ENCODE assay signal across 8 mouse cellular contexts in genomic region chr1:171504586-171504985, GRCm38 (mm10). TPM values are rescaled to one million over a fixed set of nuclear protein-coding genes. Genes with fewer than 3 reads are reported as not detected.
DNase-seq lines count a peak whose midpoint lies in the region; ATAC-seq and TF ChIP-seq lines count a peak whose summit lies in the region.
"Had no signal": no experiment of that assay in that cellular context is flagged by ENCODE, and none has a peak within 500 bp of the region (broad histone marks: within the 10 kb centered on the region; RNA-seq: fewer than 3 reads in every experiment).

No protein-coding gene starts in this region.

- no peak overlapping the region for H3K27ac ChIP-seq in lung, postnatal 0 days (ENCODE audit: low read length)
- H3K27ac ChIP-seq in embryonic facial prominence, embryonic 14.5 days (replicated peaks; ENCODE audit: low read depth, low read length) = no peak overlapping the region
- H3K27ac ChIP-seq in limb, embryonic 12.5 days = no peak overlapping the region

- no peak for TF ChIP-seq CTCF in lung, postnatal 0 days (IDR thresholded peaks at IDR 0.05)

- WGBS in lung, postnatal 0 days = 81% methylated on average over 4 of the region's 4 CpGs
- 76% methylated on average over 4 of the region's 4 CpGs for WGBS in embryonic facial prominence, embryonic 14.5 days
- 77% methylated on average over 4 of the region's 4 CpGs for WGBS in limb, embryonic 12.5 days

- no peaks in the 10 kb centered on the region for H3K4me1 ChIP-seq in lung, postnatal 0 days (ENCODE audit: insufficient read depth, low read depth, low read length)
- H3K4me1 ChIP-seq in embryonic facial prominence, embryonic 14.5 days (ENCODE audit: control insufficient read depth, insufficient read depth, low read length) = 0 out of 2 replicates have a peak, but pooled peaks cover 3% of the 10 kb centered on the region
- peaks cover 3% of the 10 kb centered on the region for H3K4me1 ChIP-seq in limb, embryonic 12.5 days (replicated peaks)

- H3K9ac ChIP-seq in lung, postnatal 0 days (replicated peaks; ENCODE audit: low read depth) = no peak overlapping the region
- peak overlapping the region; percentile 22; the same call in 1 of the 2 replicates for H3K9ac ChIP-seq in embryonic facial prominence, embryonic 14.5 days (ENCODE audit: low read depth, low read length)
- H3K9ac ChIP-seq in limb, embryonic 12.5 days (replicated peaks) = no peak overlapping the region

- no peaks in the 10 kb centered on the region for H3K9me3 ChIP-seq in lung, postnatal 0 days (ENCODE audit: low read length)
- H3K9me3 ChIP-seq in embryonic facial prominence, embryonic 14.5 days (ENCODE audit: control insufficient read depth, low read length) = no peaks in the 10 kb centered on the region
- H3K9me3 ChIP-seq in limb, embryonic 12.5 days = no peaks in the 10 kb centered on the region

- H3K27me3 ChIP-seq in lung, postnatal 0 days (replicated peaks; ENCODE audit: insufficient read depth, low read length) = no peaks in the 10 kb centered on the region
- no peaks in the 10 kb centered on the region for H3K27me3 ChIP-seq in embryonic facial prominence, embryonic 14.5 days (replicated peaks; ENCODE audit: control insufficient read depth, insufficient read depth, low read length)
- no peaks in the 10 kb centered on the region for H3K27me3 ChIP-seq in limb, embryonic 12.5 days
- no peaks in the 10 kb centered on the region for H3K27me3 ChIP-seq in splenic B cell, adult 2 months (ENCODE audit: control insufficient read depth, insufficient read depth, low read length, poor library complexity, severe bottlenecking)

- peak overlapping the region; percentile 81; the same call in 1 of the 2 replicates for H3K4me2 ChIP-seq in lung, postnatal 0 days (replicated peaks; ENCODE audit: low read depth, low read length)
- peak overlapping the region; percentile 71 for H3K4me2 ChIP-seq in embryonic facial prominence, embryonic 14.5 days (ENCODE audit: low read depth, low read length)
- peak overlapping the region; percentile 63 for H3K4me2 ChIP-seq in limb, embryonic 12.5 days

- DNase-seq in lung, postnatal 0 days (ENCODE audit: low spot score) = no peak
- no peak for DNase-seq in lung, postnatal 4 days
- no peak for DNase-seq in embryonic facial prominence, embryonic 14.5 days (ENCODE audit: low spot score)
- peak; percentile 30 for DNase-seq in splenic B cell, adult 2 months (ENCODE audit: low read depth, low spot score)
- no peak for DNase-seq in thymus, adult 18-20 months
- DNase-seq: cerebellum, adult 9-10 months had no signal

- no peak for ATAC-seq in lung, postnatal 0 days
- no peak for ATAC-seq in embryonic facial prominence, embryonic 14.5 days (ENCODE audit: low read depth)
- ATAC-seq in limb, embryonic 12.5 days (ENCODE audit: insufficient number of reproducible peaks, insufficient read depth, low FRiP score, low TSS enrichment, low read depth) = no peak
- no peak for ATAC-seq in inflammation-experienced regulatory T-cells, adult 6 months

- no peak for TF ChIP-seq EP300 in lung, postnatal 0 days (IDR thresholded peaks at IDR 0.05)

- no peaks in the 10 kb centered on the region for H3K36me3 ChIP-seq in lung, postnatal 0 days (ENCODE audit: insufficient read depth, low read length)
- no peaks in the 10 kb centered on the region for H3K36me3 ChIP-seq in embryonic facial prominence, embryonic 14.5 days (ENCODE audit: control insufficient read depth, insufficient read depth, low read length)
- H3K36me3 ChIP-seq in limb, embryonic 12.5 days = no peaks in the 10 kb centered on the region
- H3K36me3 ChIP-seq in splenic B cell, adult 2 months (ENCODE audit: control insufficient read depth, insufficient read depth, low read length, poor library complexity, severe bottlenecking) = no peaks in the 10 kb centered on the region

- H3K4me3 ChIP-seq in lung, postnatal 0 days (ENCODE audit: low read depth, low read length) = no peak overlapping the region
- H3K4me3 ChIP-seq in embryonic facial prominence, embryonic 14.5 days (ENCODE audit: low read depth, low read length) = peak overlapping the region; percentile 53
- 0 out of 2 replicates have a peak overlapping the region, but pooled peaks have one; percentile 17 for H3K4me3 ChIP-seq in limb, embryonic 12.5 days (replicated peaks)

RNA-seq across cellular contexts. Expression of gene Alyref2, which starts 1.3 kb away (rescaled TPM):
- 13.7 and 14.8 TPM in 2 replicates for polyA plus RNA-seq in lung, postnatal 0 days (2015; fragmentation: Nextera tagmentation; extraction: Ambion mirVana)
- polyA plus RNA-seq in embryonic facial prominence, embryonic 14.5 days (2014; fragmentation: Nextera tagmentation; extraction: Ambion mirVana) = 13.8 TPM in 2 replicates
- polyA plus RNA-seq in limb, embryonic 12.5 days (2016; fragmentation: Nextera tagmentation; extraction: Ambion mirVana) = 11.7 and 12.6 TPM in 2 replicates
- polyA plus RNA-seq in inflammation-experienced regulatory T-cells, adult 6 months (2017; shearing (Covaris generic)) = 10 to 100 TPM in 2 of 3 experiments, 1 to 10 TPM in 1; 8.9 to 13.0 (median 10.3) TPM

RNA-seq across cellular contexts. Expression of gene Itln1, which starts 30.5 kb away (rescaled TPM):
- not detected in 2 replicates for polyA plus RNA-seq in lung, postnatal 0 days (2015; fragmentation: Nextera tagmentation; extraction: Ambion mirVana)
- polyA plus RNA-seq in embryonic facial prominence, embryonic 14.5 days (2014; fragmentation: Nextera tagmentation; extraction: Ambion mirVana) = not detected in 2 replicates
- polyA plus RNA-seq in limb, embryonic 12.5 days (2016; fragmentation: Nextera tagmentation; extraction: Ambion mirVana) = not detected in 2 replicates
- polyA plus RNA-seq in inflammation-experienced regulatory T-cells, adult 6 months (2017; shearing (Covaris generic)) = not detected

RNA-seq across cellular contexts. Expression of gene Cd244a, which starts 54.4 kb away (rescaled TPM):
- 1.7 and 1.8 TPM in 2 replicates for polyA plus RNA-seq in lung, postnatal 0 days (2015; fragmentation: Nextera tagmentation; extraction: Ambion mirVana)
- 0.35 TPM in 1 of 2 replicates, not detected in the other for polyA plus RNA-seq in embryonic facial prominence, embryonic 14.5 days (2014; fragmentation: Nextera tagmentation; extraction: Ambion mirVana)
- polyA plus RNA-seq in limb, embryonic 12.5 days (2016; fragmentation: Nextera tagmentation; extraction: Ambion mirVana) = 0.10 TPM in 2 replicates
- polyA plus RNA-seq in inflammation-experienced regulatory T-cells, adult 6 months (2017; shearing (Covaris generic)) = 1 to 10 TPM in 1 of 3 experiments, under 1 TPM in 1, not detected in 1; 0.20 to 1.6 TPM
